19 mouse cellular contexts compared by ENCODE assay signal in genomic region chr11:119907711-119908110, GRCm38 (mm10). TPM values are rescaled to one million over a fixed set of nuclear protein-coding genes. Genes with fewer than 3 reads are reported as not detected.
DNase-seq lines count a peak whose midpoint lies in the region; ATAC-seq lines count a peak whose summit lies in the region.
"Had no signal": no experiment of that assay in that cellular context is flagged by ENCODE, and none has a peak within 500 bp of the region (broad histone marks: within the 10 kb centered on the region; RNA-seq: fewer than 3 reads in every experiment).

No protein-coding gene starts in this region.

- WGBS in hindbrain, embryonic 12.5 days = 46% methylated on average over 7 of the region's 7 CpGs
- WGBS in hindbrain, embryonic 16.5 days = 41% methylated on average over 7 of the region's 7 CpGs

- DNase-seq in left cerebral cortex, postnatal 4 days = peak; percentile 66
- DNase-seq in left cerebral cortex, adult 11 months (ENCODE audit: low spot score) = no peak
- DNase-seq in testis, postnatal 14 days (ENCODE audit: low spot score) = peak; percentile 79
- DNase-seq in testis, postnatal 10 days (ENCODE audit: low spot score) = no peak
- no peak for DNase-seq in right cerebral cortex, adult 18-20 months
- DNase-seq: adrenal gland, adult 2 months; cerebellum, adult 11-12 months; gastrocnemius, adult 2 months; kidney, adult 2 months; liver; lung, postnatal 36 days; retina, postnatal 1 day; thymus, postnatal 25 days had no signal

- H3K36me3 ChIP-seq in hindbrain, embryonic 12.5 days = no peaks in the 10 kb centered on the region
- H3K36me3 ChIP-seq in hindbrain, embryonic 16.5 days (ENCODE audit: control insufficient read depth, insufficient read depth, low read length) = no peaks in the 10 kb centered on the region
- H3K36me3 ChIP-seq: forebrain, embryonic 10.5 days; liver, embryonic 15.5 days; lung, embryonic 15.5 days had no signal

- H3K9ac ChIP-seq in hindbrain, embryonic 12.5 days = 0 out of 2 replicates have a peak overlapping the region, but pooled peaks have one; percentile 8
- no peak overlapping the region; the same call in 1 of the 2 replicates for H3K9ac ChIP-seq in hindbrain, embryonic 16.5 days (ENCODE audit: low read depth, low read length)
- H3K9ac ChIP-seq: liver, embryonic 15.5 days; lung, embryonic 15.5 days had no signal

- H3K4me2 ChIP-seq in hindbrain, embryonic 12.5 days (replicated peaks) = no peak overlapping the region
- no peak overlapping the region for H3K4me2 ChIP-seq in hindbrain, embryonic 16.5 days (ENCODE audit: low read length)
- H3K4me2 ChIP-seq: liver, embryonic 15.5 days; lung, embryonic 15.5 days had no signal

- ATAC-seq in hindbrain, embryonic 12.5 days (ENCODE audit: low FRiP score) = no peak
- no peak for ATAC-seq in hindbrain, embryonic 16.5 days

- H3K27me3 ChIP-seq in hindbrain, embryonic 12.5 days = no peaks in the 10 kb centered on the region
- 0 out of 2 replicates have a peak, but pooled peaks cover 2% of the 10 kb centered on the region for H3K27me3 ChIP-seq in hindbrain, embryonic 16.5 days (replicated peaks; ENCODE audit: control insufficient read depth, insufficient read depth, low read length)
- H3K27me3 ChIP-seq: lung, embryonic 15.5 days had no signal

- H3K4me3 ChIP-seq in hindbrain, embryonic 12.5 days = no peak overlapping the region
- H3K4me3 ChIP-seq in hindbrain, embryonic 16.5 days (ENCODE audit: low read length) = no peak overlapping the region
- H3K4me3 ChIP-seq: forebrain, embryonic 10.5 days; gastrocnemius, adult 2 months; liver, embryonic 15.5 days; lung, embryonic 15.5 days had no signal

- peaks cover 11% of the 10 kb centered on the region for H3K4me1 ChIP-seq in hindbrain, embryonic 12.5 days
- H3K4me1 ChIP-seq in hindbrain, embryonic 16.5 days (ENCODE audit: control insufficient read depth, insufficient read depth, low read depth, low read length) = peaks cover 4% of the 10 kb centered on the region

- intact Hi-C loops in left cerebral cortex, postnatal 4 days (cut with DNase I) = loop anchor here (5.0 to 10.0 kb wide), 2 partner anchors 85 to 603 kb away; partner anchors contain the start of genes Card14 and Eif4a3

- H3K27ac ChIP-seq in hindbrain, embryonic 12.5 days = no peak overlapping the region
- no peak overlapping the region for H3K27ac ChIP-seq in hindbrain, embryonic 16.5 days (ENCODE audit: low read depth, low read length)
- H3K27ac ChIP-seq: forebrain, embryonic 10.5 days; gastrocnemius, adult 2 months; kidney, postnatal 0 days; liver, embryonic 15.5 days; lung, embryonic 15.5 days had no signal

- no peaks in the 10 kb centered on the region for H3K9me3 ChIP-seq in hindbrain, embryonic 12.5 days (replicated peaks)
- no peaks in the 10 kb centered on the region for H3K9me3 ChIP-seq in hindbrain, embryonic 16.5 days (ENCODE audit: control insufficient read depth, low read length)
- H3K9me3 ChIP-seq: forebrain, embryonic 10.5 days; liver, embryonic 15.5 days; lung, embryonic 15.5 days had no signal

RNA-seq across cellular contexts. Expression of gene Chmp6, which starts 5.5 kb away (rescaled TPM):
- 91.7 and 99.3 TPM in 2 replicates for polyA plus RNA-seq in hindbrain, embryonic 12.5 days (2016; fragmentation: Nextera tagmentation; extraction: Ambion mirVana)
- 112 and 114 TPM in 2 replicates for polyA plus RNA-seq in hindbrain, embryonic 16.5 days (2015; fragmentation: Nextera tagmentation; extraction: Ambion mirVana)
- 10 to 100 TPM; 43.2 to 48.2 TPM for total RNA-seq in left cerebral cortex, postnatal 4 days (2021)

RNA-seq across cellular contexts. Expression of gene Baiap2, which starts 34.9 kb away (rescaled TPM):
- 10.6 TPM in 2 replicates for polyA plus RNA-seq in hindbrain, embryonic 12.5 days (2016; fragmentation: Nextera tagmentation; extraction: Ambion mirVana)
- polyA plus RNA-seq in hindbrain, embryonic 16.5 days (2015; fragmentation: Nextera tagmentation; extraction: Ambion mirVana) = 22.8 and 23.9 TPM in 2 replicates
- 10 to 100 TPM; 71.7 to 72.2 TPM for total RNA-seq in left cerebral cortex, postnatal 4 days (2021)

Comparison
In these comparisons a context has a peak if more than half of its experiments do, and no peak if none do; other contexts are left out.
1. DNase-seq: peak in left cerebral cortex, postnatal 4 days (single experiment) and testis, postnatal 14 days (single experiment); none in left cerebral cortex, adult 11 months (single experiment), testis, postnatal 10 days (single experiment) and right cerebral cortex, adult 18-20 months (single experiment).